Mouse (Mus musculus) liver, embryonic 14.5 days (tissue): ENCODE data around the gene Gm44502. TPM values are rescaled to one million over a fixed set of nuclear protein-coding genes. Genes with fewer than 3 reads are reported as not detected.

Experiments used
- ATAC-seq: fragments of 200-750 bp; cut with Nextera tagmentation; 2 replicates; pipeline ENCODE4 v1.8.0; 2017; ENCODE audit warnings: moderate number of reproducible peaks, mild to moderate bottlenecking, moderate library complexity; ENCODE audit not compliant: insufficient read depth
- DNase-seq, 3 experiments: peaks; one replicate each; pipeline ENCODE4 v3.0.0-alpha.2; 2012 to 2013; ENCODE audit warnings: low read depth in 3 of 3, low spot score in 3 of 3
- H3K27ac ChIP-seq: fragments of 300-500 bp; sonication (generic); 2 replicates; pipeline ENCODE4 v1.5.1; 2014; ENCODE audit warnings: moderate library complexity, mild to moderate bottlenecking, control low read depth, inconsistent platforms
- H3K27me3 ChIP-seq: fragments of 300-500 bp; sonication (generic); 2 replicates; pipeline ENCODE4 v1.6.1; 2014; ENCODE audit warnings: mild to moderate bottlenecking, low read length, moderate library complexity; ENCODE audit not compliant: control insufficient read depth, insufficient read depth
- H3K36me3 ChIP-seq: fragments of 300-500 bp; sonication (generic); replicated peaks from 2 replicates; pipeline ENCODE4 v1.6.1; 2014; ENCODE audit warnings: low read depth; ENCODE audit not compliant: control insufficient read depth, insufficient read depth
- H3K4me1 ChIP-seq, 2 experiments: fragments of 200-500 bp in 1 of 2; fragments of 300-500 bp in 1 of 2; sonication (generic) in 1 of 2; replicated peaks; 2 replicates each; pipeline ENCODE4 v1.6.1; 2012 to 2014; ENCODE audit warnings: antibody characterized with exemption in 1 of 2, inconsistent platforms in 1 of 2, low read length in 1 of 2; ENCODE audit not compliant: control insufficient read depth in 2 of 2, insufficient read depth in 2 of 2
- H3K4me2 ChIP-seq: fragments of 300-500 bp; sonication (generic); 2 replicates; pipeline ENCODE4 v1.6.1; 2014; ENCODE audit warnings: low read depth, mild to moderate bottlenecking, control low read depth, moderate library complexity
- H3K4me3 ChIP-seq, 2 experiments: fragments of 200-500 bp in 1 of 2; fragments of 300-500 bp in 1 of 2; sonication (generic) in 1 of 2; 2 replicates each; pipeline ENCODE4 v1.5.1; 2012 to 2014; ENCODE audit warnings: low read depth in 2 of 2, low read length in 2 of 2, mild to moderate bottlenecking in 2 of 2, control low read depth in 1 of 2, inconsistent platforms in 1 of 2, moderate library complexity in 1 of 2; ENCODE audit not compliant: insufficient read depth in 1 of 2
- H3K9ac ChIP-seq: fragments of 300-500 bp; sonication (generic); replicated peaks from 2 replicates; pipeline ENCODE4 v1.6.1; 2014; ENCODE audit warnings: mild to moderate bottlenecking, control low read depth, moderate library complexity
- H3K9me3 ChIP-seq: fragments of 300-500 bp; sonication (generic); 2 replicates; pipeline ENCODE4 v1.6.1; 2016; ENCODE audit warnings: low read length, mixed read lengths; ENCODE audit not compliant: control insufficient read depth
- CTCF ChIP-seq: IDR thresholded peaks from 2 replicates; pipeline ENCODE4 v1.5.1; 2016; ENCODE audit warnings: antibody characterized with exemption, low read depth, control low read depth
- EP300 ChIP-seq: IDR thresholded peaks from 2 replicates; pipeline ENCODE4 v1.6.1; 2016; ENCODE audit warnings: antibody characterized with exemption, low read depth
- WGBS: fragments of 180-500 bp; shearing (Covaris S2); extraction: QIAGEN DNeasy Blood & Tissue Kit; methylation state at CpG from one replicate; pipeline ENCODE4 v1.1.7; 2014; ENCODE audit not compliant: insufficient replicate concordance; 5-methylcytosine and 5-hydroxymethylcytosine counted together
- polyA plus RNA-seq, 2 experiments: library from polyadenylated mRNA; depleted of rRNA in 1 of 2; stranded (reverse) in 1 of 2; unstranded in 1 of 2; fragments of >200 nt; fragmentation: Nextera tagmentation in 1 of 2; extraction: Ambion mirVana in 1 of 2; gene quantifications; 2 replicates each; pipeline versions ENCODE4 v1.2.1 to v1.2.3; 2012 to 2014

Gene Gm44502
- polyA plus RNA-seq, 2 experiments, result 0.14 to 0.19 TPM

DNA sequence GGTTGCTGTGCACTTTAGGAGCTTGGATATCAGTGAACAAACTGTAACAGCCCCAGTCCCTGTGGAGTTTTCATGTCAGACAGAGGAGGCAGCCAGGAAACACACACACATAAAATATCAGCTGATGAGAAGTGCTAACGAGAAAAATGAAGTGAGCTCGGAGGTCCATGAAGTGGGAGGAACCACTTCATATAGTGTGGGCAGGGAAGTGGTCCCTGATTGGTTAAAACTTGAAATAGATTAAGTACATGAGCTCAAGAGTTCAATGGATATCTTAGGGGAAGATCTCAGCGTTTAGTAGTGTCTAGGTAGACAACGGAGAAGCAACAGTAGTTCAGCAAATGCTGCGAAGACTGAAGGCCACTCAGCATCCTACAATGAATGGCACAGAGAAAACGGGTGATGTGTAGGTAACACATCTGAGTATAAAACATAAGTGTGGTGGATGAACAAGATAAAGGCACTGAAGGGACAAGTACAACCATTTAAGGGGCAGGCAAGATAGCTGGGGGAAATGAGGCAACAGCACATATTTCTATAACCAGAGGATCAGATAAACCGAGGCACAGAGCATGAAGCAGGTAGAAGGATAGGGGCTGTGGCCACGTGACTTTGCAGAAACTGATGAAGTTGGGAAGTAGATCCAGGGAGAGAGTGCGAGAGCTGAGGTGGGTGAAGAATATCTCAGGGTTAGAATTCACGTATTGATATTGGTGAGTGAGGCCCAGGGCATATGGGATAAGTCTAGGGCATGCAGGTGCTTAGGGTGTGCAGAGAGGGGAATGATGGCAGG is 24.5 kb downstream of the Gm44502 start:
- Histone ChIP-seq H3K4me3 (no peak overlapping the region), H3K4me1 (0 out of 4 replicates have a peak, but pooled peaks cover 0 to 2% of the 10 kb centered on the region in 2 experiments), H3K27ac (no peak overlapping the region), H3K27me3 (no peaks in the 10 kb centered on the region), H3K36me3 (no peaks in the 10 kb centered on the region), H3K9me3 (no peaks in the 10 kb centered on the region), H3K9ac (no peak overlapping the region), H3K4me2 (no peak overlapping the region)
- TF ChIP-seq CTCF (no peak), EP300 (no peak)
- ATAC-seq, result no peak
- WGBS, result 60% methylated on average over 10 of the region's 10 CpGs
- DNase-seq, result no peak

DNA sequence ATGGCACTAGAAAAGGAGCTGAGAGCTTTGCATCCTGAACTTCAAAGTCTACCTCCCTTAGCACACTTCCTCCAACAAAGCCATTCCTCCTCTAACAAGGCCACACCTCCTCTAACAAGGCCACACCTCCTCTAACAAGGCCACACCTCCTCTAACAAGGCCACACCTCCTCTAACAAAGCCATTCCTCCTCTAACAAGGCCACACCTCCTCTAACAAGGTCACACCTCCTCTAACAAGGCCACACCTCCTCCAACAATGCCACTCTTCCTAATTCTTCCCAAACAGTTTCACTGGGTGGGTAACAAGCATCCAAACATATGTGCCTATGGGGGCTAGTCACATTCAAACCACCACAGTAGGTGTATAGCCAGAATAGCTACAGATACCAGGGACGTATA is 27.0 kb downstream of the Gm44502 start:
- no peak overlapping the region for H3K4me3 ChIP-seq
- no peaks in the 10 kb centered on the region for H3K27me3 ChIP-seq
- H3K9me3 ChIP-seq, result no peaks in the 10 kb centered on the region
- H3K4me2 ChIP-seq, result no peak overlapping the region
- no peak overlapping the region for H3K9ac ChIP-seq
- 77% methylated on average over 1 of the region's 1 CpGs for WGBS
- no peak for TF ChIP-seq EP300
- TF ChIP-seq CTCF, result no peak
- DNase-seq (no peak), ATAC-seq (no peak)
- no peak overlapping the region for H3K27ac ChIP-seq
- H3K4me1 ChIP-seq, result peaks cover 0 to 2% of the 10 kb centered on the region in 2 experiments; a peak in 1 of 4 replicates
- H3K36me3 ChIP-seq, result no peaks in the 10 kb centered on the region

DNA sequence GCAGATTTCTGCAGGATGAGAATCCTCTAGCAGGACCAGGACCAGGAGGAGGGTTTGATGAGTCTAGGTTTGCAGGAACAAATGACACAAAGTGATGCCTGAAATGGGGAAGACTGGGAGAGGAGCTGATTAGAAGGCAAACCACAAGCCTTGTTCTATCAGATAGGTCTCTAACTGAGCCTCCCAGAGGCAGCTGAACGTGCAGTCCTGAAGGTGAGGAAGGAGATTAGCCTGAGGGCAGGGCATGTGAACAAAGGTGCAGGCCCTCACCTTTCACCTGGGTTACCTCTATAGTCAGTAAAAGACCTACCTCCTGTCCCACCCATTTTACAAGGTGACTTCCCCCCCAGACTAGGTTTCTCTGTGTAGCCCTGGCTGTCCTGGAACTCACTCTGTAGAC is 29.8 kb downstream of the Gm44502 start:
- 0% methylated on average over 1 of the region's 1 CpGs for WGBS
- no peak for ATAC-seq
- no peaks in the 10 kb centered on the region for H3K36me3 ChIP-seq

DNA sequence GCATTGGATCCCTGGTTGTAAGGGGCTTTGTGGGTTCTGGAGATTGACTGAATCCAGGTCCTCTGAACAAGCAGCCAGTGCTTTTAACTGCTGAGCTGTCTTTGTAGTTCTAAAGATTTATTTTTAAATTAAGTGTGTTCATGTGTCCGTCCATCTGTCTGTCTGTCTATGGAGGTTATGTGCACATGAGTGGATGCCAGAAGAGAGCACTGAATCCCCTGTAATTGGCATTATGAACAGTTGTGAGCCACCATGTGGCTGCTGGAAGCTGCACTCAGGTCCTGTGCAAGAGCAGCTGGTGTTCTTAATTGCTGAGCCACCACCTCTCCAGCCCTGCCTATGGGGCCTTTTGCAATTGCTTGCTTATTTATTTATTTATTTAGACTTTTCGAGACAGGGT is 31.4 kb downstream of the Gm44502 start:
- Histone ChIP-seq H3K27me3 (no peaks in the 10 kb centered on the region), H3K9me3 (no peaks in the 10 kb centered on the region), H3K9ac (no peak overlapping the region), H3K27ac (no peak overlapping the region), H3K4me2 (no peak overlapping the region), H3K36me3 (no peaks in the 10 kb centered on the region), H3K4me1 (peaks cover 0 to 5% of the 10 kb centered on the region in 2 experiments; a peak in 1 of 4 replicates), H3K4me3 (no peak overlapping the region)
- ATAC-seq, result no peak
- no peak for DNase-seq
- WGBS, result 78% methylated on average over 2 of the region's 2 CpGs
- TF ChIP-seq EP300 (no peak), CTCF (no peak)

More for the DNA sequence above, 29.8 kb downstream of the Gm44502 start:
- no peak overlapping the region for H3K27ac ChIP-seq
- no peak overlapping the region for H3K4me2 ChIP-seq
- peaks cover 0 to 5% of the 10 kb centered on the region in 2 experiments; a peak in 1 of 4 replicates for H3K4me1 ChIP-seq
- TF ChIP-seq EP300 (no peak), CTCF (no peak)
- H3K27me3 ChIP-seq, result no peaks in the 10 kb centered on the region
- DNase-seq, result no peak
- H3K9me3 ChIP-seq, result no peaks in the 10 kb centered on the region
- H3K4me3 ChIP-seq, result no peak overlapping the region
- H3K9ac ChIP-seq, result no peak overlapping the region

DNA sequence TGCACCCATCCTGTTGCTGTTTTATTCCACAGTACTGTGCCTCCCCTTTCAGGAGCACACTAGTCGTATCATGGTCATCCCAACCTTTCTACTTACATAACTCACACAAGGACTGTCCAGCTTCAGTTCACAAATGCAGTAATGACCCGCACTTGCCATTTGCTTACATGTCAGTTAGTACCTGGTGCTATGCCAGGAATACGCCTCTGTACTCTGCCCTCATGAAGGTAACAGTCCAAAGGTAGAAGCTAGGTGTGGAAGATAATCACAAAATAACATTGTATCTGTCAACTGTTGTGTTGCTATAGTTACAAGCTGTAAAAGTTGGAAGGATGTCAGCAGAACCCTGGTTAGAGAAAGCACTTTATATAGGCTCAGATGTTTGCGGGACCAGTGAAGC is 32.6 kb downstream of the Gm44502 start:
- Histone ChIP-seq H3K4me1 (peaks cover 0 to 5% of the 10 kb centered on the region in 2 experiments; a peak in 1 of 4 replicates), H3K27me3 (no peaks in the 10 kb centered on the region), H3K9ac (no peak overlapping the region), H3K36me3 (no peaks in the 10 kb centered on the region), H3K9me3 (no peaks in the 10 kb centered on the region), H3K4me3 (no peak overlapping the region), H3K27ac (no peak overlapping the region), H3K4me2 (no peak overlapping the region)
- 66% methylated on average over 4 of the region's 4 CpGs for whole genome bisulfite sequencing
- DNase-seq, result no peak
- TF ChIP-seq EP300 (no peak), CTCF (no peak)
- ATAC-seq, result no peak
